Mouse (Mus musculus) CD4-positive, CD25-positive, alpha-beta regulatory T cell, adult 4 months (primary cell): ENCODE measurements at regions not wholly inside any gene's neighbourhood (a gene's known extent, or its start where the extent isn't known, plus 50 kb on each side); places are given as distances from the start of the nearest gene placed in this dataset.

Experiments used
- ATAC-seq: one replicate; pipeline ENCODE4 v1.8.0; 2017

DNA sequence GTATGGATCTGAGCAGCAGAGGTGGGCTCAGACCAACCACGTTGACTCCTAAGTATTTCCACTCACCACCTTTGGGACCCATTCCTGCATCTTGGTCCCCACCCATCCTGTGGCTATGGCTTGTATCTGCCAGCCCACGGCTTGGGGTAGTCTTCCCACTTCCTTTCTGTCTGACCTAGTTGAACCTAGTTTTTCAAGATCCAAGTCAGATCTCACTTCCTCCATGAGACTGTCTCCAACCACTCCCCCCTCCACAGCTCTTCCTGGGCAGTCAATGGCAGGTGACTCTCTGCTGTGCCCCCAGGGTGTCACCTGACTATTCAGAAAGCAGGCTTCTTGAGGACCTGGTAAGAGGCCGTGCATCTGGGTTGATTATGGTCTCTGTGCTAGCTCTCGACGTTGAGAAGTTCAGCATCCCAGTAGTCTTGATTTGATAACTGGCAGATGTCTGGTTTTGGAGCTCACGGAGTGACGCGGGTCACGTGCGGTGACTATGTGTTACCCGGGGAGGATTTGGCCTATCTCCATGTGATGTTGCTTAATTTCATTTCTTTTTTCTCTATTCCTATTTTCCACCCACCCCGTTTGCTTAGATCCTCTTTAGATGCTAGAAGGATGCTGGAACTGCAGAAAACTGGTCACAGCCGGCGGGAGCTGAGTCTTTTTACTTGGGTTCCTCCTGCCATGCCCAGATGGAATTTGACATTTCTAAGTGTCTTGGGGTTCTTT, 147.5 kb upstream of the Mrps10 start:
- ATAC-seq = peak; percentile 49

- no peak for ATAC-seq
These were observed 148.8 kb upstream of the Mrps10 start for GRCm38 (mm10) chr17:47219846-47220245.

DNA sequence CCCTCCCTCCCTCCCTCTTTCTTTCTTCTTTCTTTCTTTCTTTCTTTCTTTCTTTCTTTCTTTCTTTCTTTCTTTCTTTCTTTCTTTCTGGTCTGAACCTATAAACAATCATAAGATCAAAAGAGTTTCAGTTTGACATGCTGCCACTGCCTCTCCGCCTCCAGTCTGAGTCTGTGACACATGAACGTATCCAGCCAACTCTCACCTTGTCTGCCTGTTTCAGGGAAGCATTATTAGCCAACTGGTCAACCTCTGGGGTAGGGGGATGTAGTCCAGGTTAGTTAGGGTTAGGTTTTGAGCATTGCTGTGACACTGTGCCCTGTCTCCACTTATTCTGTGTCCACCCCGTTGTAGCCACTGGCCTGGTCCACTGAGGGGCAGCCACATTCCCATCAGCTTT, 152.2 kb upstream of the Mrps10 start:
- peak; percentile 51 for ATAC-seq

GRCm38 (mm10) chr17:47215841-47216240, 152.8 kb upstream of the Mrps10 start:
- no peak for ATAC-seq

DNA sequence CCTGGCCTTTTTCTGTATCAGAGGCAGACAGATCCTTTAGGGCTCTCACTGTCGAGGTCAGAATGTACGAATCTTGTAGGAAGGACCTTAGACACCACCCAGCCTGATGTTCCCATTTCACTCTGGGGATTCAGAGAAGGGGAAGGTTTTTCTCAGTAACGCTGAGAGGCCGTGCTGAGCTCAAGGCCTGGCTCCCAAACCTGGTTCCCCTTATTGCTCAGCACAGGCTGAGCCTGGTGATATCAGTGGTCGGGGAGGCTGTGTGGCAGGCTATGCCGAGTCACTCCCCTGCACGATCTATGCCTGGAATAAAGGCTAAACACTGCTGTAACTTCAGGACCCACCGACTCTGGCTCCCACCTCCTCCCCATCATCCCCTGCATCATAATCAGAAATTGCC, 154.6 kb upstream of the Mrps10 start:
- ATAC-seq = no peak

- ATAC-seq = no peak
These were observed 158.1 kb upstream of the Mrps10 start for GRCm38 (mm10) chr17:47210441-47211196.

- no peak for ATAC-seq
These were observed 159.7 kb upstream of the Mrps10 start for GRCm38 (mm10) chr17:47208886-47209585.

DNA sequence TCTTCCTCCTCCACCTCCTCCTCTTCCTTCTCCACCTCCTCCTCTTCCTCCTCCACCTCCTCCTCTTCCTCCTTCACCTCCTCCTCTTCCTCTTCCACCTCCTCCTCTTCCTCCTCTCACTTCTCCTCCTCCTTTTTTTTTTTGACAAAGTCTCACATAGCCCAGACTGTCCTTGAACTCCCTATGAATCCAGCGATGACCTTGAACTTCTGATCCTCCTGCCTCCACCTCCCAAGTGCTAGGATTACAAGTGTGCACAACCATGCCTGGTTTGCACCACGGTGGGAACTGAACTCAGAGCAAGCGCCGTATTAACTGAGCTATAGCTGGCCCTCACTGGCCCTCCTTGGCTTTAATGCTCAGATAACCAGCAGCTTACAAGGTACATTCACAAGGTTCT, 161.2 kb upstream of the Mrps10 start:
- ATAC-seq = no peak

GRCm38 (mm10) chr17:47204470-47205162, 164.1 kb upstream of the Mrps10 start:
- peak; percentile 78 for ATAC-seq

GRCm38 (mm10) chr17:47199206-47199605, 169.5 kb upstream of the Mrps10 start:
- no peak for ATAC-seq

- ATAC-seq = no peak
These were observed 170.7 kb upstream of the Mrps10 start for GRCm38 (mm10) chr17:47197957-47198356.

GRCm38 (mm10) chr17:47196992-47197391, 171.7 kb upstream of the Mrps10 start:
- no peak for ATAC-seq

DNA sequence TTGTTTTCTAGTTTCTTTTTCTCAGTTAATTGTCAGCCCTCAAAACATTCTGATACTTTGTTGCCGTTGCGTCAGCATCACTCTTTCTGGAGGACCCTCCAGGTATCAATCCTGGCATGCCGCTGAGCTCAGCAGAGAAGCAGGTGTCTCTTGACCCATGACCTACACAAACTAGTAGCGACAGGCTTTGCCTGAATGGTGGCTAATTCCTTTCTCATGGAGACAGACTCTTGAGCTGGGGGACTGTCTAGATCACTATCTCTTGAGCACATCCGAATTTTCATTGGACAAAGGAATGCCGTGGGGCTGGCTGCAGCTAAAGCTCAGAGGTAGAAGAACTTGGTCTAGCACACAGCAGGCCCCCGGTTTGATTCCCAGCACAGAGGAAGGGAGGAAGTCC, 172.7 kb upstream of the Mrps10 start:
- ATAC-seq = no peak

DNA sequence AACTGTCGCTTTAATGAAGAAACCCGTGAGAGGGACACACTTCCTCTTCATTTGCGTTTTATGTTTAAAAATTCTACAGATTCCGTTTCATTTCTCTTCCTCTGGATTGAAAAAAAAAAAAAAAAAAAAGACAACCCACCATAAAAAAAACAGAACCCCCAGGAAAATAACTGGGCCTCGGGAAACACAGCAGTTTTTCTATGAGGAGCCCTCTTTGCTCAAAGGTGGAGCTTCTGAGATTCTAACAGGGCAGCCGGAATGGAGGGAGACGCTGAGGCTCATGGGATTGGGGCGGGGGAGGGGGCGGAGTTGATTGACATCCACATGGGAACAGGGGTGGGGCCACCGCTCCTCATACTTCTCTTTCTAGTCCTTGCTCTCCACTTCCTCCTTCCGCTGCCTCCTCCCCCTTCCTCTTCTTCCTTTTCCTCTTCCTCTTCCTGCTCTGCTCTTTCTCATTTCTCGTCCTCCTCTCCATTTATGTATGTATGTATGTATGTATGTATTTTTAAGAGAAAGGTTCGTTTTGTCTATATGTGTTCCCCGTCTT, 174.1 kb upstream of the Mrps10 start:
- no peak for ATAC-seq

DNA sequence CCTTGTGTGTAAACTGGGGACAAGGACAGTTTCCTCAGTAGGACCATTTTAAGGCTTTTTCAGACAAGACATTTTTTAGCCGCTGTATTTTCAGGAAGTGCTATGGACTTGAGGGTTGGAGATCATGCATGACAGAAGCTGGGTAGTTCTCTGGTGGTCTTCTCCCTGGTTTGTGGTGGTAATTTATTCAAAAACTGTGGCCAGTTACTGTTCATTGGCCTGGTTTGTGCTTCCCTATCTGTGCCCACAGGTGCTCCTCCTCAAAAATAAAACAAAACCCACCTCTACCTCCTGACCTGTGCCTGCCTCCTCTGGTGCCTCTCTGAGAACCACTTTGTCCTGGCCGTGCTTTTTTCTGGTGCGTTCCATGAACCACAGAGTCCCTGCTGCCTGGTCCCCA, 177.3 kb upstream of the Mrps10 start:
- ATAC-seq = no peak

- peak; percentile 86 for ATAC-seq
These were observed 178.9 kb upstream of the Mrps10 start for GRCm38 (mm10) chr17:47189770-47190169.

DNA sequence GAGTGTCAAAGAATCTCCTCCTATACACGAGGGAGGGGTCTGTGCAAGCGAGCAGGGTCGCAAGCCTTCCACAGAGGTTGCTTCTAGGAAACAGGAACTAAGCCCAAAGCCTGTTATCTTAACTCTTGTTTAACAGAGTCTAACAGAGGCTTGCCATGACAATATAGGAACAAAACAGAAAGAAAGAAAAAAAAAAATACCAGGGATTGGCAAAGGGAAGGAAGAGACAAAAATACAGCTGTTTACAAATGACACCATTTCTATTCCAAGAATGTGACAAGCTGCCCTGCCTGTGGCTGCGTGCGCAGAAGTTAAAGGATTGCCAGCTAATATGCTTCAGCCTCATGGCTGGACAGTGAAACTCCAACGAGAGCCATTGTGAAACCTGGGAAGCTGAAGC, 173.8 kb upstream of the Ubr2 start:
- no peak for ATAC-seq

- no peak for ATAC-seq
These were observed 171.8 kb upstream of the Ubr2 start for GRCm38 (mm10) chr17:47182118-47182517.

GRCm38 (mm10) chr17:47179410-47179809, 169.1 kb upstream of the Ubr2 start:
- ATAC-seq = no peak

DNA sequence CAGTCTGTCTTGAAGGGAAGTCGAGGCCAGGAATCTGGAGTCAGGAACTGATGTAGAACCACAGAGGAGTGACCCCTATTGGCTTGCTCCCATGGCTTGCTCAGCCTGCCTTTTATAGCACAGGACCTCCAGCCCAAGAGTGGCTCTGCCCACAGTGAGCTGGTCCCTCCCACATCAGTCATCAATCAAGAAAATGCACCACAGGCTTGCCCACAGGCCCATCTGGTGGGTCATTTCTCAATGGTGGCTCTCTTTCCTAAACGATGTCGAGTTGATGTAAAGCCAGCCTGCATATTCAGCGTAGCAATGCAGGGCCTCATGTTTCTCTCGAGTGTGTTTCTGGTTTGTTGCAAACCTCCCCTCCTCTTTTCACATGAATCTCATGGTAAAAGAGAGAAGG, 168.3 kb upstream of the Ubr2 start:
- no peak for ATAC-seq

- ATAC-seq = no peak
These were observed 167.4 kb upstream of the Ubr2 start for GRCm38 (mm10) chr17:47177671-47178246.

- no peak for ATAC-seq
These were observed 166.0 kb upstream of the Ubr2 start for GRCm38 (mm10) chr17:47176328-47176727.
